Mouse (Mus musculus) MEL (cell line): ENCODE results near the gene Fbxl16. TPM values are rescaled to one million over a fixed set of nuclear protein-coding genes. Genes with fewer than 3 reads are reported as not detected.
A peak's percentile ranks its signal among the peaks of the same experiment; 100 is the strongest.

Experiments
- DNase-seq: peaks from one replicate; pipeline ENCODE4 v3.0.0; 2011; ENCODE audit warnings: low read depth, low spot score
- H3K27ac ChIP-seq: 2 replicates; pipeline ENCODE4 v1.5.1; 2012; ENCODE audit warnings: low read depth, mild to moderate bottlenecking, control low read depth, low read length, moderate library complexity; ENCODE audit not compliant: control insufficient read depth
- H3K27me3 ChIP-seq, 2 experiments: fragments of 150-350 bp in 1 of 2; sonication (generic) in 1 of 2; 2 replicates each; pipeline ENCODE4 v1.6.1; 2012; ENCODE audit warnings: low read length in 2 of 2, mild to moderate bottlenecking in 2 of 2, improper control_type of control experiment in 1 of 2, moderate library complexity in 1 of 2; ENCODE audit not compliant: insufficient read depth in 2 of 2, control insufficient read depth in 1 of 2
- H3K36me3 ChIP-seq, 2 experiments: 2 replicates each; pipeline ENCODE4 v1.6.1; 2012 to 2014; ENCODE audit warnings: low read length in 2 of 2, improper control_type of control experiment in 1 of 2, inconsistent platforms in 1 of 2, mild to moderate bottlenecking in 1 of 2; ENCODE audit not compliant: insufficient read depth in 2 of 2, control insufficient read depth in 1 of 2
- H3K4me1 ChIP-seq, 2 experiments: fragments of 150-350 bp in 1 of 2; sonication (generic) in 1 of 2; 2 replicates each; pipeline ENCODE4 v1.6.1; 2012; ENCODE audit warnings: low read length in 2 of 2, improper control_type of control experiment in 1 of 2, mild to moderate bottlenecking in 1 of 2; ENCODE audit not compliant: insufficient read depth in 2 of 2, control insufficient read depth in 1 of 2
- H3K4me3 ChIP-seq, 2 experiments: fragments of 150-350 bp in 1 of 2; sonication (generic) in 1 of 2; 2 replicates each; pipeline ENCODE4 v1.5.1; 2012; ENCODE audit warnings: low read depth in 2 of 2, low read length in 2 of 2, mild to moderate bottlenecking in 2 of 2, moderate library complexity in 2 of 2, control low read depth in 1 of 2, improper control_type of control experiment in 1 of 2; ENCODE audit not compliant: control insufficient read depth in 1 of 2, insufficient read depth in 1 of 2
- H3K79me2 ChIP-seq: 2 replicates; pipeline ENCODE4 v1.6.1; 2012; ENCODE audit warnings: mild to moderate bottlenecking, low read length, moderate library complexity; ENCODE audit not compliant: control insufficient read depth, poor library complexity, insufficient read depth
- H3K9ac ChIP-seq: 2 replicates; pipeline ENCODE4 v1.6.1; 2012; ENCODE audit warnings: low read depth, mild to moderate bottlenecking, control low read depth, low read length, moderate library complexity; ENCODE audit not compliant: control insufficient read depth, poor library complexity, severe bottlenecking
- H3K9me3 ChIP-seq: fragments of 150-350 bp; sonication (generic); replicated peaks from 2 replicates; pipeline ENCODE4 v1.6.1; 2012; ENCODE audit warnings: mild to moderate bottlenecking, low read length, improper control_type of control experiment, moderate library complexity; ENCODE audit not compliant: insufficient read depth
- BHLHE40 ChIP-seq: IDR thresholded peaks from 2 replicates; pipeline ENCODE4 v1.6.1; 2012; ENCODE audit warnings: low read depth, mild to moderate bottlenecking, inconsistent platforms, low read length, improper control_type of control experiment, borderline replicate concordance
- CHD2 ChIP-seq: IDR thresholded peaks from 2 replicates; pipeline ENCODE4 v1.6.1; 2011; ENCODE audit warnings: low read length, improper control_type of control experiment
- ETS1 ChIP-seq: IDR thresholded peaks from 2 replicates; pipeline ENCODE4 v1.6.1; 2012; ENCODE audit warnings: low read depth, mild to moderate bottlenecking, inconsistent platforms, low read length, improper control_type of control experiment, moderate library complexity
- MAFK ChIP-seq: IDR thresholded peaks from 2 replicates; pipeline ENCODE4 v1.6.1; 2011; ENCODE audit warnings: low read depth, mild to moderate bottlenecking, low read length, improper control_type of control experiment, borderline replicate concordance
- MAX ChIP-seq: IDR thresholded peaks from 2 replicates; pipeline ENCODE4 v1.6.1; 2011; ENCODE audit warnings: low read length, improper control_type of control experiment
- MAZ ChIP-seq: IDR thresholded peaks from 2 replicates; pipeline ENCODE4 v1.6.1; 2012; ENCODE audit warnings: low read depth, mild to moderate bottlenecking, inconsistent platforms, low read length, improper control_type of control experiment
- MEF2A ChIP-seq: IDR thresholded peaks from 2 replicates; pipeline ENCODE4 v1.6.1; 2014; ENCODE audit warnings: low read depth, mild to moderate bottlenecking, inconsistent platforms, low read length, improper control_type of control experiment; ENCODE audit not compliant: poor library complexity, insufficient replicate concordance, severe bottlenecking; ENCODE audit errors: extremely low read depth
- MXI1 ChIP-seq: IDR thresholded peaks from 2 replicates; pipeline ENCODE4 v1.6.1; 2011; ENCODE audit warnings: mild to moderate bottlenecking, low read depth, low read length, improper control_type of control experiment
- MYC ChIP-seq: IDR thresholded peaks from 2 replicates; pipeline ENCODE4 v1.6.1; 2011; ENCODE audit warnings: low read depth, mild to moderate bottlenecking, low read length, improper control_type of control experiment, moderate library complexity
- NELFE ChIP-seq: IDR thresholded peaks from 2 replicates; pipeline ENCODE4 v1.6.1; 2011; ENCODE audit warnings: low read depth, low read length, improper control_type of control experiment
- NRF1 ChIP-seq: IDR thresholded peaks from 2 replicates; pipeline ENCODE4 v1.6.1; 2014; ENCODE audit warnings: low read depth, mild to moderate bottlenecking, inconsistent platforms, low read length, improper control_type of control experiment, moderate library complexity; ENCODE audit not compliant: poor library complexity, insufficient read depth, severe bottlenecking
- POLR2AphosphoS2 ChIP-seq: IDR thresholded peaks from 2 replicates; pipeline ENCODE4 v1.6.1; 2011; ENCODE audit warnings: low read length, improper control_type of control experiment
- RCOR1 ChIP-seq: IDR thresholded peaks from 2 replicates; pipeline ENCODE4 v1.6.1; 2012; ENCODE audit warnings: low read depth, mild to moderate bottlenecking, inconsistent platforms, low read length, improper control_type of control experiment
- SIN3A ChIP-seq: IDR thresholded peaks from 2 replicates; pipeline ENCODE4 v1.6.1; 2012; ENCODE audit warnings: low read length, improper control_type of control experiment, inconsistent platforms
- SMC3 ChIP-seq: IDR thresholded peaks from 2 replicates; pipeline ENCODE4 v1.6.1; 2011; ENCODE audit warnings: low read depth, low read length, improper control_type of control experiment
- TBP ChIP-seq: IDR thresholded peaks from 2 replicates; pipeline ENCODE4 v1.8.0; 2011; ENCODE audit warnings: low read depth, low read length, improper control_type of control experiment
- TCF12 ChIP-seq: IDR thresholded peaks from 2 replicates; pipeline ENCODE4 v1.6.1; 2014; ENCODE audit warnings: low read depth, mild to moderate bottlenecking, inconsistent platforms, low read length, improper control_type of control experiment, moderate library complexity
- UBTF ChIP-seq: IDR thresholded peaks from 2 replicates; pipeline ENCODE4 v1.6.1; 2012; ENCODE audit warnings: low read depth, mild to moderate bottlenecking, inconsistent platforms, low read length, improper control_type of control experiment, moderate library complexity, borderline replicate concordance; ENCODE audit not compliant: insufficient read depth
- USF1 ChIP-seq: IDR thresholded peaks from 2 replicates; pipeline ENCODE4 v1.6.1; 2014; ENCODE audit warnings: low read depth, mild to moderate bottlenecking, inconsistent platforms, low read length, improper control_type of control experiment, moderate library complexity
- USF2 ChIP-seq, 2 experiments: IDR thresholded peaks; 2 replicates each; pipeline ENCODE4 v1.6.1; 2011 to 2012; ENCODE audit warnings: improper control_type of control experiment in 2 of 2, low read length in 2 of 2, borderline replicate concordance in 1 of 2, inconsistent platforms in 1 of 2, low read depth in 1 of 2, mild to moderate bottlenecking in 1 of 2; ENCODE audit not compliant: insufficient read depth in 1 of 2
- ZC3H11A ChIP-seq: IDR thresholded peaks from 2 replicates; pipeline ENCODE4 v1.6.1; 2012; ENCODE audit warnings: low read depth, mild to moderate bottlenecking, inconsistent platforms, low read length, improper control_type of control experiment
- ZKSCAN1 ChIP-seq: IDR thresholded peaks from 2 replicates; pipeline ENCODE4 v1.6.1; 2012; ENCODE audit warnings: low read depth, mild to moderate bottlenecking, inconsistent platforms, low read length, improper control_type of control experiment, moderate library complexity
- ZMIZ1 ChIP-seq: IDR thresholded peaks from 2 replicates; pipeline ENCODE4 v1.6.1; 2012; ENCODE audit warnings: low read depth, mild to moderate bottlenecking, inconsistent platforms, low read length, improper control_type of control experiment, moderate library complexity
- ZNF384 ChIP-seq: IDR thresholded peaks from 2 replicates; pipeline ENCODE4 v1.6.1; 2012; ENCODE audit warnings: low read depth, mild to moderate bottlenecking, inconsistent platforms, low read length, improper control_type of control experiment
- polyA plus RNA-seq, 2 experiments: library from polyadenylated mRNA; stranded (reverse) in 1 of 2; unstranded in 1 of 2; fragments of >175 nt in 1 of 2; fragments of >200 nt in 1 of 2; gene quantifications; 2 replicates each; pipeline versions ENCODE4 v1.2.1 to v1.2.4; 2012; ENCODE audit warnings: low replicate concordance in 2 of 2, low read depth in 1 of 2; ENCODE audit not compliant: insufficient read length in 2 of 2, insufficient read depth in 1 of 2, missing spikeins in 1 of 2
- total RNA-seq: library from RNA; depleted of rRNA; stranded (reverse); fragments of 300-350 nt; gene quantifications from 2 replicates; pipeline ENCODE4 v1.2.3, GENCODE M21; 2012

Fbxl16 gene
- total and polyA plus RNA-seq, 3 experiments = 0.11 TPM; not detected in 2

DNA sequence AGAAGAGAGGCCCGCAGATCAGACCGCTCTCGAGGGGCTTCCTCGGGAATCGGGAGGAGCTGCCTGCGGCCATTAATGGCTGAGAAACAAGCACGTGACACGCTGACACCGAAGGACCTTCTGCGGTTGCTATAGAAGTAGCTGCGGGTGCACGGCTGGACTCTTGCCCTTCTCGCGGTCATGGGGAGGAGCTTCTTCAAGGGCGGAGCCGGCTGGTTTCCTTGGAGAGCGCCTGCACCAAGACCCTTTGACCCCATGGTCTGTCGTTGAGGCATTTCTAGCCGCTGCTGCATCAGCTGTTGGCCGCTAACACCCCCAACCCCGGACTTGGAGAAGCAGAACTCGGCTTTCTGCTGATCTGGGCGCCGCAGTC, 24.4 kb downstream of the Fbxl16 start, which contains the start of gene Stub1:
Stub1 (minus strand) TSS at position 114 of the 373 bp plus-strand sequence.
- Histone ChIP-seq H3K27me3 (no peaks in the 10 kb centered on the region), H3K4me3 (peak within 1 kb of the TSS; percentile 80 to 87), H3K36me3 (peaks cover 0 to 13% of the 10 kb centered on the region in 2 experiments; a peak in 2 of 4 replicates), H3K9ac (peak within 1 kb of the TSS; percentile 95), H3K27ac (peak within 1 kb of the TSS; percentile 82), H3K79me2 (peaks cover 52% of the 10 kb centered on the region), H3K4me1 (peaks cover 2 to 34% of the 10 kb centered on the region in 2 experiments; a peak in 3 of 4 replicates), H3K9me3 (no peaks in the 10 kb centered on the region)
- no peak for DNase-seq
- peak; percentile 57 for TF ChIP-seq USF1
- TF ChIP-seq MAZ = 0 out of 2 replicates have a peak, but pooled peaks have one; percentile 5
- 0 out of 2 replicates have a peak, but pooled peaks have one; percentile 1 for TF ChIP-seq TCF12
- no peak; the same call in 1 of the 2 replicates for TF ChIP-seq MXI1
- TF ChIP-seq MYC = 0 out of 2 replicates have a peak, but pooled peaks have one; percentile 62
- TF ChIP-seq MEF2A = no peak
- TF ChIP-seq SIN3A = peak; percentile 43; the same call in 1 of the 2 replicates
- peak; percentile 74; the same call in 1 of the 2 replicates for TF ChIP-seq BHLHE40
- no peak for TF ChIP-seq NELFE
- TF ChIP-seq ZMIZ1 = peak; percentile 21; the same call in 1 of the 2 replicates
- TF ChIP-seq POLR2AphosphoS2 = peak; percentile 75; the same call in 1 of the 2 replicates

DNA sequence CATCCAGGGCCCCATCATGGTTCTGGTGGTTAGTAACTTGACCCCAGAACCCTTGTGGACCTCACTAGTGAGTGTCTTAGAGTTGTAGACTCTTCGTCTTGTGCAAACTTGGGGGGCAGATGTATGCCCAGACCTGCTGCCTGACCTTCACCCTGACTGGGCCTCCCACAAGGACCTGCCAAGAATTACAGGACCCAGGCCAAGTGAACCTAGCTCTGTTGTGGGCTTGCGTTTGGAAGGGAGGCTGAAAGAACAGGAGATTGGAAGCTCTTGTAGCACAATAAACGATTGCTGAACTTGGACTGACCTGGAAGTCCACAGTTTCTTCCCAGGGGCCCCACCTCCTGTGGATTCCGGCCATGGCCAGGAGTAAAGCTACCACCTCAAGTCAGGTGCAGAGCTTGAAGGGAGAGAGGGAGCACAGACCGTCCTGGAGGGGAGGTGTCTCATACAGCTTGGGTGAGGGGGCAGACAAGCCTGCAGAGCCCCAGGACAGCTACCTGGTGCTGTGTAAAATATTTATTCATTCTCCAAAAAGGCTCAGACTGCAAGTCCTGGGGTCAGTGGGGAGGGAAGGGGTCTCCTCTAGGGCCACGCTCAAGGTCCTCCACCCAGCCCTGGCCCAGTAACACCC, 25.2 kb downstream of the Fbxl16 start:
- Histone ChIP-seq H3K27me3 (no peaks in the 10 kb centered on the region), H3K4me1 (peaks cover 2 to 31% of the 10 kb centered on the region in 2 experiments; a peak in 3 of 4 replicates), H3K36me3 (peaks cover 0 to 10% of the 10 kb centered on the region in 2 experiments; a peak in 2 of 4 replicates), H3K9me3 (no peaks in the 10 kb centered on the region), H3K9ac (peak overlapping the region; percentile 95), H3K79me2 (peaks cover 50% of the 10 kb centered on the region), H3K27ac (peak overlapping the region; percentile 76), H3K4me3 (peak overlapping the region; percentile 60 to 87)
- DNase-seq = no peak
- no peak for TF ChIP-seq SIN3A
- no peak for TF ChIP-seq USF2 (IDR thresholded peaks at IDR 0.05; ENCODE audit: borderline replicate concordance in 1 of 2, insufficient read depth in 1 of 2, low read depth in 1 of 2, low read length in 2 of 2)
- TF ChIP-seq ZNF384 = no peak
- TF ChIP-seq ETS1 = no peak
- no peak for TF ChIP-seq UBTF
- TF ChIP-seq ZC3H11A = no peak
- TF ChIP-seq MAFK = no peak
- no peak for TF ChIP-seq USF1
- no peak for TF ChIP-seq MEF2A
- no peak for TF ChIP-seq TBP
- TF ChIP-seq NRF1 = no peak
- no peak for TF ChIP-seq ZKSCAN1
- TF ChIP-seq NELFE = no peak
- TF ChIP-seq ZMIZ1 = no peak
- TF ChIP-seq TCF12 = no peak
- TF ChIP-seq SMC3 = no peak
- TF ChIP-seq MAZ = no peak
- TF ChIP-seq CHD2 = no peak
- no peak for TF ChIP-seq RCOR1
- TF ChIP-seq MAX = no peak
